Mouse (Mus musculus) lung, adult 2 months (tissue): ENCODE measurements around the gene Nrcam.

Source experiments
- CTCF ChIP-seq: fragments of 200-500 bp; IDR thresholded peaks from 2 replicates; pipeline ENCODE4 v1.5.1; 2011; ENCODE audit warnings: mild to moderate bottlenecking, low read length, control low read depth; ENCODE audit not compliant: insufficient read depth
- POLR2A ChIP-seq: fragments of 200-500 bp; IDR thresholded peaks from 2 replicates; pipeline ENCODE4 v1.6.1; 2011; ENCODE audit warnings: low read depth, mild to moderate bottlenecking, control low read depth, low read length, borderline replicate concordance; ENCODE audit errors: extremely low read depth

DNA sequence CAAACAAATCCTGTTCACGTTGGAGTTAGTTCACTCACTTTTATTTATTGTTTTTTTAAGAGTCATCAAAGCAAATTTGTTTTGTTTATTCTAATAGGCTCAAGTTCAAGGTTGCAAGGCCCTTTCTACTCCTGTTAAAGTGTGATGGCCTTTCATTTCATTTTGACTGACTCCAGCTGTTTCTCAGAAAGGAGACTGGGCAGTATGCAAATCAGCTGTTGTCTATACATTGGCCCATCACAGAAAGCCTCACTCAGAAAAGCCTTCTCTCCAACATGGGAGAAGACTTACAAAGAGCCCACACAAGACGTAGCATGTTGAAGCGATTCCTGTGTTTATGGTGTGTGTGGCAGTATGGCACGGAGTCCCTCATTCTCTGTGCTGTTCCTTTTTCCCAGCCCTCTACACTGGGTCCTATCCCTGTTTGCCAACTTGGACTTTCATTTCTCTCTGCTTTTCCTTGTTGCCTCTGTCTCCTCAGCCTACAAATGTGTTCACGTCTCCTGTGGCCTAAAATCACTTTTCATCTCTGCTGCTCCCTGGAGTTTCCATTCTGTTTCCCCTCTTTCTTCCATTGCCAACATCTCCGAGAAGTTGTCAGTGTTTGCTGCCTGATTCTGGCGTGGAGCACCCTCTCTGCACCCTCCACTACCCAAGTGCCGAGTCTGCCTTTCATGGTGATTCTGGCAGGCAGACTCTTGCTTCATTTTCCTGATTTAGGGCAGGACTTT lies 49.9 kb downstream of the Nrcam start:
- TF ChIP-seq CTCF (no peak), POLR2A (no peak)
